Comparison of ENCODE assay signal across 8 mouse cellular contexts in the genomic region with DNA sequence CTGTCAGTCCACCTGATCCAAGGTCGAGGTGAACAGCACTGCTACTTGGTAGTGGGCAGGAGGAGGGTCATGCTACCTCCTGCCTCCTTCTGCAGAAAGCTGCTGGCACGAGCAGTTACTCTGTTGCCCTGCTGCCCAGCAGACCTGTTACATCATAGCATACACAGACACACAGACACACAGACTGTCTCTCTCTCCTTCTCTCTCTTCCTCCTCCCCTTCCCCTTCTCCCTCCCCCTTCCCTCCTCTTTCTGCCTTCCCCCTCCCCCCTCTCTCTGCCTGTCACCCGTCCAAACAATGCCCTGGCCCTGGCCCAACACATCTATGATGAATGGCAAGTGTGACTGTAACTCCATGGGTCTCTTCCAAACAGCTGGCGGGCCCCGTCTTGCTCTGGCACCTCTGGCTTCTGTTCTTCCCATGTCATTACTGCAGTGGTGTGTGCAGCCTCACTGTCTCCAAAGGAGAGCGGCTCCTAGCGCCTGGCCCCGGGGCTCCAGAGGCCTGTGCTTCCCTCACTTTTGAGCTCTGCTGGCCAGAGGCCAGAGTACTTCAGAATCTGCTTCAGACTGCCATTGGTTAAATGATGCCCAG. TPM values are rescaled to one million over a fixed set of nuclear protein-coding genes. Genes with fewer than 3 reads are reported as not detected.
A peak's percentile ranks its signal among the peaks of the same experiment; 100 is the strongest.
DNase-seq lines count a peak whose midpoint lies in the region; ATAC-seq lines count a peak whose summit lies in the region.
"Had no signal": no experiment of that assay in that cellular context is flagged by ENCODE, and none has a peak within 500 bp of the region (broad histone marks: within the 10 kb centered on the region; RNA-seq: fewer than 3 reads in every experiment).

No protein-coding gene starts in this region.

- no peak overlapping the region for H3K4me2 ChIP-seq in forebrain, embryonic 12.5 days

- peaks cover 10% of the 10 kb centered on the region for H3K4me1 ChIP-seq in forebrain, embryonic 12.5 days

- H3K4me3 ChIP-seq in forebrain, embryonic 12.5 days (replicated peaks): no peak overlapping the region

- WGBS in forebrain, embryonic 12.5 days: 28% methylated on average over 8 of the region's 8 CpGs

- no peak overlapping the region for H3K9ac ChIP-seq in forebrain, embryonic 12.5 days

- no peaks in the 10 kb centered on the region for H3K9me3 ChIP-seq in forebrain, embryonic 12.5 days

- H3K27me3 ChIP-seq in forebrain, embryonic 12.5 days: no peaks in the 10 kb centered on the region

- H3K27ac ChIP-seq in forebrain, embryonic 12.5 days: no peak overlapping the region
- H3K27ac ChIP-seq: macrophage had no signal

- ATAC-seq in forebrain, embryonic 12.5 days (ENCODE audit: low FRiP score): peak; percentile 49; the same call in 1 of the 2 replicates
- peak; percentile 69 for ATAC-seq in megakaryocyte progenitor cell, adult 5-6 weeks (replicated peaks; ENCODE audit: poor library complexity)
- no peak for ATAC-seq in frontal cortex, adult (ENCODE audit: low TSS enrichment)

- H3K36me3 ChIP-seq in forebrain, embryonic 12.5 days (replicated peaks): no peaks in the 10 kb centered on the region

- DNase-seq in thymus, postnatal 4 days: peak; percentile 5
- no peak for DNase-seq in thymus, postnatal 0 days (ENCODE audit: low spot score)
- DNase-seq in kidney, adult 11 months: peak; percentile 69
- no peak for DNase-seq in cerebellum, postnatal 36 days

RNA-seq across cellular contexts. Expression of gene Odc1, which starts 48.6 kb away (rescaled TPM):
- 101 and 116 TPM in 2 replicates for polyA plus RNA-seq in thymus, postnatal 0 days (2015; fragmentation: Nextera tagmentation; extraction: Ambion mirVana)
- 291 and 318 TPM in 2 replicates for polyA plus RNA-seq in forebrain, embryonic 12.5 days (2016; fragmentation: Nextera tagmentation; extraction: Ambion mirVana)
- total RNA-seq in megakaryocyte progenitor cell, adult 5-6 weeks (2015): 241 TPM in 2 replicates
- 406 and 410 TPM in 2 replicates for total RNA-seq in megakaryocyte progenitor cell, adult 5-6 weeks (2017)

Comparison
In these comparisons a context has a peak if more than half of its experiments do, and no peak if none do; other contexts are left out.
1. DNase-seq: peak in thymus, postnatal 4 days (single experiment) and kidney, adult 11 months (single experiment); none in thymus, postnatal 0 days (single experiment) and cerebellum, postnatal 36 days (0 of 2).